Mouse (Mus musculus) spleen, embryonic (tissue): ENCODE measurements around the gene N4bp1.

Experiments used
- CTCF ChIA-PET: fragments of 350-600 bp; sonication (Branson Sonifier 250); formaldehyde crosslinking; loops from one replicate; lab custom pipeline; 2022; lab: Charles Lee

N4bp1 gene

GRCm38 (mm10) chr8:86862155-86862816 lies 22.8 kb downstream of the N4bp1 start:
- CTCF ChIA-PET, result interaction anchor here (0.7 to 0.9 kb wide), 2 partner anchors 7 to 12 kb away, joined by 3 to 4 read pairs; no protein-coding TSS in a partner anchor

- CTCF ChIA-PET, result interaction anchor here (0.7 to 0.9 kb wide), 2 partner anchors 8 to 13 kb away, joined by 3 to 4 read pairs; no protein-coding TSS in a partner anchor
These were observed 23.5 kb downstream of the N4bp1 start for GRCm38 (mm10) chr8:86861516-86861915.

GRCm38 (mm10) chr8:86856248-86856647 lies 28.8 kb downstream of the N4bp1 start:
- CTCF ChIA-PET, result interaction anchor here (0.7 kb wide), 1 partner anchor 36 kb away, joined by 8 read pairs; no protein-coding TSS in a partner anchor

GRCm38 (mm10) chr8:86854686-86855085 lies 30.4 kb downstream of the N4bp1 start:
- CTCF ChIA-PET, result interaction anchor here (0.6 kb wide), 1 partner anchor 22 kb away, joined by 7 read pairs; no protein-coding TSS in a partner anchor

- CTCF ChIA-PET, result interaction anchor here (0.6 kb wide), 1 partner anchor 22 kb away, joined by 7 read pairs; no protein-coding TSS in a partner anchor
These were observed 31.1 kb downstream of the N4bp1 start for GRCm38 (mm10) chr8:86853989-86854373.

GRCm38 (mm10) chr8:86853266-86853988 lies 31.6 kb downstream of the N4bp1 start:
- CTCF ChIA-PET, result interaction anchor here (0.5 kb wide), 1 partner anchor 59 kb away, joined by 8 read pairs; no protein-coding TSS in a partner anchor

GRCm38 (mm10) chr8:86852491-86852890 lies 32.6 kb downstream of the N4bp1 start:
- CTCF ChIA-PET, result no interaction called here

- CTCF ChIA-PET, result no interaction called here
These were observed 36.2 kb downstream of the N4bp1 start for GRCm38 (mm10) chr8:86848876-86849275.

- CTCF ChIA-PET, result no interaction called here
These were observed 36.7 kb downstream of the N4bp1 start for GRCm38 (mm10) chr8:86848401-86848800.

GRCm38 (mm10) chr8:86847091-86847490 lies 38.0 kb downstream of the N4bp1 start:
- CTCF ChIA-PET, result no interaction called here

- CTCF ChIA-PET, result no interaction called here
These were observed 39.2 kb downstream of the N4bp1 start for GRCm38 (mm10) chr8:86845875-86846274.

GRCm38 (mm10) chr8:86844856-86845255 lies 40.2 kb downstream of the N4bp1 start:
- CTCF ChIA-PET, result no interaction called here

- CTCF ChIA-PET, result no interaction called here
These were observed 41.2 kb downstream of the N4bp1 start for GRCm38 (mm10) chr8:86843896-86844295.

GRCm38 (mm10) chr8:86841556-86842309 lies 43.3 kb downstream of the N4bp1 start:
- CTCF ChIA-PET, result no interaction called here

- CTCF ChIA-PET, result no interaction called here
These were observed 44.9 kb downstream of the N4bp1 start for GRCm38 (mm10) chr8:86840120-86840693.

- CTCF ChIA-PET, result no interaction called here
These were observed 46.2 kb downstream of the N4bp1 start for GRCm38 (mm10) chr8:86838707-86839438.

- CTCF ChIA-PET, result no interaction called here
These were observed 47.8 kb downstream of the N4bp1 start for GRCm38 (mm10) chr8:86837234-86837633.

- CTCF ChIA-PET, result no interaction called here
These were observed 49.2 kb downstream of the N4bp1 start for GRCm38 (mm10) chr8:86835881-86836280.

GRCm38 (mm10) chr8:86834496-86835260 lies 50.4 kb downstream of the N4bp1 start:
- CTCF ChIA-PET, result interaction anchor here (0.5 kb wide), 1 partner anchor 10 kb away, joined by 3 read pairs; no protein-coding TSS in a partner anchor

GRCm38 (mm10) chr8:86833937-86834336 lies 51.1 kb downstream of the N4bp1 start:
- CTCF ChIA-PET, result interaction anchor here (0.5 kb wide), 1 partner anchor 9 kb away, joined by 3 read pairs; no protein-coding TSS in a partner anchor
